Mouse (Mus musculus): ENCODE results near the gene Peli1. TPM values are rescaled to one million over a fixed set of nuclear protein-coding genes. Genes with fewer than 3 reads are reported as not detected.
A peak's percentile ranks its signal among the peaks of the same experiment; 100 is the strongest.

The Peli1 gene
- polyA plus RNA-seq, 1 experiment from 2014 or later: 40.5 TPM

DNA sequence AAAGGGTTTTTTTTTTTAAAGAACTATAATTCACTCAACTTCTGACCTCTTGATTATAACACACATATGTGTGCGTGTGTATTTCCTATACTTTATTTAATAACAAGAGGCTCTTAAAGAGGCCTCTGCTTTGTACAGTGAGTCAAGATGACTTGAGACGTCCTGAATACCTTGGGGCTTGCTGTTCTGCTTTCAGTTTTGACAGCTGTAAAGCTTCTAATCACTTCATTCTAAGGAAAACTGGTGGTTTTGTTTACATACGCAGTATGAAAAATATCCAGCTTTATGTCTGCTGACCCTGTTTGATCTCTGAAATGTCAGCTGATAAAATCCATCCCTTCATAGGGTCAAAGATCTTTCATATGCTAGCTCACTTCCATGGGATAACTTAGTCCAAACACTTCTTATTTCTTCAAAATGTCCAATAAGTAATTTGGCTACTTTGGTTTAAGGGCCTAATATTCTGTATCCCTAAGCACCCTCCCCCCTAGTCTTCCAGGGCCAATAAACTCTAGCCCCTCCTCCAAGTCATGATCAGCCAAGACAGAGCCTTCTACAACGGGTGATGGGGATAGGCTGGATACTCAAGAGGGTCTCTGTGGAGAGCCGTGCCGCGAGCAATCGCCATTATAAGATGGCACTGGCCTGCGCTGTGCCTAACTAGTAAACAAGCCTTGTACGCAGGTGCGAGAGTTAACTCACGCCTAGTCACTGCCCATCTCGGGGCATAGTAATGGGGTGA lies 34.8 kb upstream of the Peli1 start:
- Histone ChIP-seq H3K27me3 (ENCODE audit: insufficient read depth, low read length) (no peaks in the 10 kb centered on the region), H3K4me1 (replicated peaks; ENCODE audit: insufficient read depth, low read length) (no peaks in the 10 kb centered on the region), H3K9me3 (replicated peaks; ENCODE audit: low read length) (no peaks in the 10 kb centered on the region), H3K4me2 (ENCODE audit: low read length) (no peak overlapping the region), H3K9ac (ENCODE audit: low read depth, low read length) (no peak overlapping the region), H3K27ac (no peak overlapping the region), H3K36me3 (ENCODE audit: insufficient read depth, low read length) (no peaks in the 10 kb centered on the region), H3K4me3 (replicated peaks; ENCODE audit: low read depth, low read length) (no peak overlapping the region)
- 82% methylated on average over 13 of the region's 13 CpGs for WGBS
- no peak for TF ChIP-seq CTCF (IDR thresholded peaks at IDR 0.05; ENCODE audit: low read depth)
- DNase-seq (ENCODE audit: low spot score): peak; percentile 73
- ATAC-seq (replicated peaks; ENCODE audit: low FRiP score, low read depth): no peak

DNA sequence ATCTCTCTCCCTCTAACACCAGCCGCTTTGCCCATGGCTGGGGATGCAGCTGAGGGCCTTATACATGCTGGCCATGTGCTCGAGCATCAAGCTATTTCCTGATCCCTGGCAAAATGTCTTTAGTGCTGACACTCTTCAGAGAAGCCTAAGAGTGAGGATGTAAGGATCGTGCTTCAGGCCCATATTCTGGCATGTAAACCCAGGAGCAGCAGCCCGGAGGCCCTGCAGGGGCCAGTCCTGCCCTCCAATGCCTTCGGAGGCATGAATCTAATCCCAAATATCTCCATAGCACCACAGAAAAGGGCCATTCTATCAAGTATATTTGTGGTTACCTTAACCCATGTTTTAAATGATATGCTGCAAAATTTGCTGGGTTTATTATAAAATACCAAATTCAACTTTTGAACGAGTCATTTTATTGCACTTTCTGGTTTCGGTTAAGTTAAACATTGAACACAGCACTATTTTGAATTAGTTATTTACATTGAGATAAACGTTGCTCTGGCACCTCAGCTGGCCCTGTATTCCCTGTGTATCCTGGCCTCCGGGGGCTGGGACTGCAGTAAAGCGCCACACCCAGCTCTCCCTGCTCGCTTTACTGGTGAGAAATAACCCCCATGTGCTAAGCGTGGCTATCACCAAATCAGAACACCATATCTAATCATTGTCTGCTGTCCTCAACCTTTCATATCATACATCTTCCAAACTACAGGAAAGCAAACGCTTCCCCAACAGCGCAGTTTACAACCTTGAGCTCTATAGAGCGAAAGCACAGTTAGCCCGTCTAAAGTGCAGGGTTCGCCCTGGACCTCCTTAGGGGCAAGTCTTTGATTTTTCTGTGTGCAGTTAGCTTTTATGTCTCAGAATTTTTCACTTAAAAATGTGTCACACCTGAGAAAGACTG lies 33.3 kb upstream of the Peli1 start:
- H3K9ac ChIP-seq (ENCODE audit: low read depth, low read length): no peak overlapping the region
- no peaks in the 10 kb centered on the region for H3K27me3 ChIP-seq (ENCODE audit: insufficient read depth, low read length)
- DNase-seq (ENCODE audit: low spot score) (no peak), ATAC-seq (replicated peaks; ENCODE audit: low FRiP score, low read depth) (no peak)
- no peaks in the 10 kb centered on the region for H3K9me3 ChIP-seq (replicated peaks; ENCODE audit: low read length)
- no peak overlapping the region for H3K27ac ChIP-seq
- 73% methylated on average over 17 of the region's 17 CpGs for WGBS
- H3K4me3 ChIP-seq (replicated peaks; ENCODE audit: low read depth, low read length): no peak overlapping the region
- no peak overlapping the region for H3K4me2 ChIP-seq (ENCODE audit: low read length)
- no peaks in the 10 kb centered on the region for H3K4me1 ChIP-seq (replicated peaks; ENCODE audit: insufficient read depth, low read length)
- no peak for TF ChIP-seq CTCF (IDR thresholded peaks at IDR 0.05; ENCODE audit: low read depth)
- no peaks in the 10 kb centered on the region for H3K36me3 ChIP-seq (ENCODE audit: insufficient read depth, low read length)

DNA sequence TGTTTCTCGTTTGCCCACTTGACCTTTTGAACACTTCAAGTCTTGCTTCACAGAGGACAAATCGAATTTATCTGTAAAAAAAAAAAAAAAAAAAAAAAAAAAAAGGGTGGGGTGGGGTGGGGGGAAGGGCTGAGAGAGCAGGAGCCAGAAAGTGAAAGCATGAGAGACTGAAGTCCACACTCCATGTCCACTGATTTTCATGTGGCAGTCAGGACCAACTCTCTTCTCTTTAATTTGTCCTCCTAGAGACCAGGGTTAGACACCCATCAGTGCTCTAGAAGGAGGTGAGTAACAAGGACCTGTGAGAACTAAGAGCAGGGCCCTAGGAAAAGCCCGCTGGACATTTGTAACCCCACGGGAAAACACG lies 32.7 kb upstream of the Peli1 start:
- no peak for TF ChIP-seq CTCF (IDR thresholded peaks at IDR 0.05; ENCODE audit: low read depth)
- Histone ChIP-seq H3K9me3 (replicated peaks; ENCODE audit: low read length) (no peaks in the 10 kb centered on the region), H3K27ac (no peak overlapping the region), H3K4me3 (replicated peaks; ENCODE audit: low read depth, low read length) (no peak overlapping the region), H3K4me2 (ENCODE audit: low read length) (no peak overlapping the region), H3K36me3 (ENCODE audit: insufficient read depth, low read length) (no peaks in the 10 kb centered on the region), H3K9ac (ENCODE audit: low read depth, low read length) (no peak overlapping the region), H3K27me3 (ENCODE audit: insufficient read depth, low read length) (no peaks in the 10 kb centered on the region), H3K4me1 (replicated peaks; ENCODE audit: insufficient read depth, low read length) (no peaks in the 10 kb centered on the region)
- no peak for DNase-seq (ENCODE audit: low spot score)
- no peak for ATAC-seq (replicated peaks; ENCODE audit: low FRiP score, low read depth)
- 72% methylated on average over 5 of the region's 5 CpGs for WGBS

DNA sequence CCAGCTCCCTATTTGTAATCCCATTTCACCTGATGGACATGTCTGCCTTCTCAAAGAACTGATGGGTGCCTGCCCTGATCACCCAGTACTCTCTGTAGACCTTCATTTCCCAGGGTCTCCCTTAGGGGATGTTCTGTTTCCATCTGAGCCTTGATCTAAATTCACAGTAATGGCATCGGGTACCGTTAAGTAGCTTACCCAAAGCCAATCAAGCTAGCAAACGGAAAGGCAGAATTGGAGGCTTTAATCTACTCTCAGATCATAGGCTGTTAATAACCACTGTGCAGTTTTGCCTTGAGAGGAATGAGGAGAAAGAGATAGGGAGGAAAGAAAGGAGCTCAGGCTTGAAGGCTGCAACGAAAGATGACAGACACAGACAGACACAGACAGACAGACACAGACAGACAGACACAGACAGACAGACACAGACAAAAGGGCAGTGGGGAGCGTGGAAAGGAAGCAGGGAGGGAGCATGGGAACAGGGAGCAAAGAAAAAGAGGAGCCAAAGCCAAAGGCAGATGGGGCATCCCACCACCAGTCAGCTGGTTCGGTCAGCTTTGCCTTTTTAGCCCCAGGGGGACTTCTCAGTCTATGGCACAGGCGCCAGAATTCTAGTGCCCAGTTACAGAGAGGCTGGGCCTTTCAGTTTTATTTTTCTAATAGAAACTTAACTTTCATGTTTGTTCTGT lies 30.6 kb upstream of the Peli1 start:
- no peak overlapping the region for H3K27ac ChIP-seq
- no peaks in the 10 kb centered on the region for H3K4me1 ChIP-seq (replicated peaks; ENCODE audit: insufficient read depth, low read length)
- no peak overlapping the region for H3K4me3 ChIP-seq (replicated peaks; ENCODE audit: low read depth, low read length)
- WGBS: 67% methylated on average over 7 of the region's 7 CpGs
- H3K9me3 ChIP-seq (replicated peaks; ENCODE audit: low read length): no peaks in the 10 kb centered on the region
- no peak overlapping the region for H3K9ac ChIP-seq (ENCODE audit: low read depth, low read length)
- ATAC-seq (replicated peaks; ENCODE audit: low FRiP score, low read depth) (no peak), DNase-seq (ENCODE audit: low spot score) (no peak)
- no peaks in the 10 kb centered on the region for H3K27me3 ChIP-seq (ENCODE audit: insufficient read depth, low read length)
- no peak for TF ChIP-seq CTCF (IDR thresholded peaks at IDR 0.05; ENCODE audit: low read depth)
- H3K4me2 ChIP-seq (ENCODE audit: low read length): no peak overlapping the region
- H3K36me3 ChIP-seq (ENCODE audit: insufficient read depth, low read length): no peaks in the 10 kb centered on the region

DNA sequence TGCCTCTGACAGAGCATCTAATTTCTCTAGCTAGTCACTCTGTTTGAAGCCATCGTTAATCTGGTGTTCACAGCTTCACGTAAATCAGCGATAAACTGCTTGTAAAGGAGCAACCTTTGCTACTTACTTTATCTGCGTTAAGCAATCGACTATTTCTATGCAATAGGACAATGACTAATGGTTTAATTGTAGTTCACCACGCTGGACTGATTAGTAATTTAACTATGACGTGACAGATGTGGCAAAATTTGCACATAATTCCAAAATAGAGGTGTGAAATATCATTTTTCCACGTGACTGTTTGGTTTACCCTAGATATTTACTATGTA lies 30.1 kb upstream of the Peli1 start:
- Histone ChIP-seq H3K4me2 (ENCODE audit: low read length) (no peak overlapping the region), H3K4me1 (replicated peaks; ENCODE audit: insufficient read depth, low read length) (no peaks in the 10 kb centered on the region), H3K36me3 (ENCODE audit: insufficient read depth, low read length) (no peaks in the 10 kb centered on the region), H3K27ac (no peak overlapping the region), H3K4me3 (replicated peaks; ENCODE audit: low read depth, low read length) (no peak overlapping the region), H3K27me3 (ENCODE audit: insufficient read depth, low read length) (no peaks in the 10 kb centered on the region), H3K9ac (ENCODE audit: low read depth, low read length) (no peak overlapping the region), H3K9me3 (replicated peaks; ENCODE audit: low read length) (no peaks in the 10 kb centered on the region)
- no peak for ATAC-seq (replicated peaks; ENCODE audit: low FRiP score, low read depth)
- no peak for DNase-seq (ENCODE audit: low spot score)
- 52% methylated on average over 8 of the region's 8 CpGs for WGBS
- TF ChIP-seq CTCF (IDR thresholded peaks at IDR 0.05; ENCODE audit: low read depth): no peak

DNA sequence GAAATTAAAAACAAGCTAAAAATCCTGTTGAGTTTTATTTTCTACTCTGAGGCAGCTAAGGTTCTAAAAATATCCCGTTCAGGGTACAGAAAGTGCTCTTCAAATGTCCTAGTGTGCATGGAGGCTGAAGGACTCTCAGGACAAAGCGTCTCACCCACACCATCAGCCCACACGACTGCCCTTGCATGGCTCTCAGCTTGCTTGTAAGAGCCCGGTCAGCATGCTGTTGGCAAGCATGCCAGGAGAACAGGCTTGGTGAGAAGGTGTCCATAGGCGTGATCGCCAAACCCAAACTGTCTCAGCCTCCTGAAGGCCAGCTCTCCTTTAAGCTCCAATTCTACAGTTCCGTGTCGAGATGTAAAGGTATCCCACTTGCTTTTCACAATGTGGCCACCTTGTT lies 29.7 kb upstream of the Peli1 start:
- whole genome bisulfite sequencing: 81% methylated on average over 8 of the region's 8 CpGs
- Histone ChIP-seq H3K4me2 (ENCODE audit: low read length) (no peak overlapping the region), H3K9ac (ENCODE audit: low read depth, low read length) (no peak overlapping the region), H3K36me3 (ENCODE audit: insufficient read depth, low read length) (no peaks in the 10 kb centered on the region), H3K27me3 (ENCODE audit: insufficient read depth, low read length) (no peaks in the 10 kb centered on the region), H3K9me3 (replicated peaks; ENCODE audit: low read length) (no peaks in the 10 kb centered on the region), H3K4me1 (replicated peaks; ENCODE audit: insufficient read depth, low read length) (no peaks in the 10 kb centered on the region), H3K27ac (no peak overlapping the region), H3K4me3 (replicated peaks; ENCODE audit: low read depth, low read length) (no peak overlapping the region)
- ATAC-seq (replicated peaks; ENCODE audit: low FRiP score, low read depth) (no peak), DNase-seq (ENCODE audit: low spot score) (no peak)
- TF ChIP-seq CTCF (IDR thresholded peaks at IDR 0.05; ENCODE audit: low read depth): no peak
